Mouse (Mus musculus): Measurements from ENCODE around the gene Ampd1.
A peak's percentile ranks its signal among the peaks of the same experiment; 100 is the strongest.
"Not testable (repeated sequence)": the region's sequence is repeated elsewhere in the genome, so short reads cannot be mapped to it uniquely, and the experiment has no call there.

Ampd1 gene

DNA sequence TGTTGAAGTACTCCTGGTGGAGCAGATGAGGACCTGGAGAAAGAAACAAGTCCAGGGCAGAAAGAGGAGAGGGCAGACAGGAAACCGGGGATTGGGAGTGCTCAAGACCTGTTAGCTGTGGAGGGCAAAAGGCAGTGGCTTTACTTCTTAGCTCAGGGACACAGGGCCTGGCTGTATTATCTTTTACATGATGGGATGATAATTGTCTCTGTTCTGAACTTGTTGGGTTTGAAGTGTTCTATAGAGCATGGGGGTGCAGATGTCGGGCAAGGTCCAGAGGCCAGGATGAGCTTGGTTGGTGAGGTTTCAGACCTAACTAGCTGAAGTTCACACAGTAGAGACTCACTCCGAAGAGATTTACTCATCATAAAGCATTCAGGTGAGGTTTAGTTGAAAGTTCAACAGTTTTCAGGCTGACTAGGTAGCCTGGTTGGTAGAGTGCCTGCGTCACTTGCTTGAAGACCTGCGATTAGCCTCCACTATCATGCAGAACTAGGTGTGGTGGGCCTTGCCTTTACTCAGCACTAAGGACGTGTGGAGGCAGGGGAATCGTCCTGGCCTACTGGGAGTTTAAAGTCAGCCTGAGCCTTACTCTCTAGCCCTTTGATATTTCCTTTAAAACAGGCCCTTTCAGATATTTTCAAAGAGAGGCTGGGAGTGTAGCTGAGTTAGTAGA is 33.9 kb downstream of the Ampd1 start:
- no peak for DNase-seq

DNA sequence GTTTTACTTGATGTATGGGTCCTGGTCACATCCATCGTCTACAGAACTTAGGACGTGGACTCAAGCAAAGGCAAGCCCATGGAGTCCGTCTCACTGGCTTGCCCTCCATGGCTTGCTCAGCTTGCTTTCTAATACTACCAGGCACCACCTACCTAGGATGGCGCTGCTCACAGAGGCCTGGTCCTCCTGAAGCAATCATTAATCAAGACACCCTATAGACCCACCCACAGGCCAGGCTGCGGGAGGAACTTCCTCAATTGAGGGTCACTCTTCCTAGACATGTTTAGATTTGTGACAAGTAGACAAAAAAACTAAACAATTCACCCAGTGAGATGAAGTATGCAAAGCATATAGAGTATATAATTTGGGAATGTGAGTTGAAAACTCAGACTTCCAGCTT is 38.4 kb downstream of the Ampd1 start:
- no peak for DNase-seq

DNA sequence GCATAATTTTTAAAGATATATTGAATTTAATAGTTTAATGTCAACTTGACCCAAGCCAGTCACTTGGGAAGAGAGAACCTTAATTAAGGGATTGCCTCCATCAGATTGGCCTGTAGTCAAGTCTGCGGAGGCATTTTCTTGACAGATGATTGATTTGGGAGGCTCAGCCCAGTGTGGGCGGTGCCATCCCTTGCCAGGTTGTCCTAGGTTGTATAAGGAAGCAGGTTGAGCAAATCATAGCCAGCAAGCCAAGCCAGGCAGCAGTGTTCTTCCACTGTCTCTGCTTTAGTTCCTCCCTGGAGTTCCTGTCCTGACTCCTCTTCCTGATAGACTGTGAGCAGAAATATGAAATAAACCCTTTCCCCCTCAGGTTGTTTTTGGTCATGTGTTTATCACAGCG is 49.8 kb downstream of the Ampd1 start:
- no peak for DNase-seq

DNA sequence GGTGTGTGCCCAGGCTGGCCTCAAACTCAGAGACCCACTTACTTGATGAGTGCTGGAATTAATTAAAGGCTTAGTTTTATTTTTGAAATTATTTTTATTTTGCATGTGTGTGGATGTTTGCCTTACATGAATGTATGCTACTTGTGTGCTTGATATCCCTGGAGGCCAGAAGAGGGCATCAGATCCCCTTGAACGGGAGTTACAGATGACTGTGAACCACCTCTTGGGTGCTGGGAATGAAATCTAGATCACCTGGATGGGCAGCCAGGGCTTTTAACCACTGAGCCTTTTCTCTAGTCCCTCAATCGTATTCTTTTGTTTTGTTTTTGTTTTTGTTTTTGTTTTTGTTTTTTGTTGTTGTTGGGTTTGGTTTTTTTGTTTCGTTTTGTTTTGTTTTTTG is 52.3 kb downstream of the Ampd1 start:
- no peak for DNase-seq

DNA sequence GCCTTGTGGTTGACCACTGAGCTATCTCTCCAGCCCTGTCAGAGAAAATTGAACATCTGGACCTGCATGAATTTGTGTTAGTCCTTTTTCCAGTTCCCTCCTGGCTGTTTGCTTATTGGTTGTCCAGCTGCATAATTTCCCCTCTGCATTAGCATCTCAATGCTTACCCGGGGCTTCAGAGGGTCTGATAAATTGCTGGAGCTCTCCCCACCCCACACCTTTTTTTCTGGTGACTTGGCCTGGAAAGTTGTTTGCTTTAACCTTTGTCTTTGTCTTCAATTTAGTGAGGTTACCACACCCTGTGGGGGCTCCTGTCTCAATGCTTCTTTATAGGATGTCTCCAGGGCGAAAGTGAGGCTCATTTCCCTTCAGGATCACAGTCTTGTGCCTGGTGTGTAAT is 53.4 kb downstream of the Ampd1 start:
- no peak for DNase-seq

DNA sequence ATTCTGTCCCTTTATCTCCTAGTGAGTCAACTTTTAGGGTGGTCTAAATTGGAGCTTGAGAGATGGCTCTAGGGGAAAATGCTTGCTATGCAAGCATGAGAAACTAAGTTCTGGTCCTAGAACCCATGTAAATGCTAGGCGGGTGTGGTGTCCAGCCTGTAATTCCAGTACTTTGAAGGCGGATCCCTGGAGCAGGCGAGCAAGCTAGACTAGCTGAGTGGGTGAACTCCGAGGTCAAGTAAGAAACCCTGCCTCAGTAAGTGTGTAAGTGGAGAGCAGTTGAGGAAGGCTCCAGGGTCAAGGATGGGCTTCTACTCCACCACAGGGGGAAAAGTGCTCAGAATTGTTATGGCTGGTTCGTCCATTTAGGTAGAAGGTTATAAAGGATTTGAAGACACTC is 53.9 kb downstream of the Ampd1 start:
- no peak for DNase-seq

DNA sequence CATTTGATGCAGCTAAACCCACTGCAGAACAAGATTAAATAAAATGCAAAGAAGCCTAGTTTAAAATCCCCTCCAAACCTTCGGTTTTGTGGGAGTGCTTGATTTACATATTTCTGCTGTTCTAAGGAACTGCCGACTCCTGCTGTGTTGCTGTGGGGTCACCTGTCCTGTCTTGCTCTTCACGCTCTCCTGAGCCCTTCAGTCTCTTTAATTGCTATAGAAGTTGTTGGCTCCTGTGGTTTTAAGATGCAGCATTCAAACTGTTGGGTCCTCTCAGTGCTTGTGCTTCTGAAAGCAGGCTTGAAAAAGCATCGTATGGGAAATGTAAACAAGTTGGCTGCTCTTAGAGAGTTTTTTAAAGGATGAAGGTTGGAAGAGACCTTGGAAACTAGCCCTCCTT is 54.4 kb downstream of the Ampd1 start:
- no peak for DNase-seq

DNA sequence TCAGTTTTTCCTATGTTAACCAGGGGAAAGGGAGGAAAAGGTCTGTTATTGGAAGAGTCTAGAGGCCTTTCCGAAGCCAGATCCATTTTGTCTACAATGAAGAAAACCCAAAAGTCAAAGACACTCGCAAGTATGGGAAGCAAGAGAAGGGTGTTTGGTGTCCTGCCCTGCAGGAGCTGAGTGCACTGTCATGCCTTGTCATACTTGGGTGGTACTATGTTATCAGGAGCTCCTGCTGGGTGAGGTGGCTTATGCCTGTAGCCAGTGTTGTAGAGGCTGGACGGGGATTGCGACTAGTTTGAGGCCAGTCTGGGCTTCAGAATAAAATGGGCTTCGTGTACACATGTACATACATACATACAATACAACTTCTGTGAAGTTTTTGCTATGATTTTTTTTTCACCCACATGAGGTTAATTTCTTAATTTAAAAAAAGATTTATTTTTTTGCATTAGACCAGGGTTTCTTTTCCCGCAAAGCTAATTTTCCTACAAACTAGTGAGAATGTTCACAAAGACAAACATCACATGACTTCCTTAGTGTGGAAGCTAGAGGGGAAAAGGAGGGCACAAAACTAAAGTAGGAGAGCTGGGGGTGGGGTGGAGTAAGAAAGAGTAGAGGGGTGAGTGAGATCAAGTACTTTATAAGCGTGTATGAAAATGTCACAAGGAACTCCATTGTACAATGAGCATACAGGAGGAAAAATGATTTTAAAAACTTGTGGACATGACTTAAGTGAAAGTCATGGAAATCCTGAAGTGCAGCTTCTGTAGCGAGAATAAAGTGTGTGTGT is 55.7 kb downstream of the Ampd1 start:
- no peak for DNase-seq

DNA sequence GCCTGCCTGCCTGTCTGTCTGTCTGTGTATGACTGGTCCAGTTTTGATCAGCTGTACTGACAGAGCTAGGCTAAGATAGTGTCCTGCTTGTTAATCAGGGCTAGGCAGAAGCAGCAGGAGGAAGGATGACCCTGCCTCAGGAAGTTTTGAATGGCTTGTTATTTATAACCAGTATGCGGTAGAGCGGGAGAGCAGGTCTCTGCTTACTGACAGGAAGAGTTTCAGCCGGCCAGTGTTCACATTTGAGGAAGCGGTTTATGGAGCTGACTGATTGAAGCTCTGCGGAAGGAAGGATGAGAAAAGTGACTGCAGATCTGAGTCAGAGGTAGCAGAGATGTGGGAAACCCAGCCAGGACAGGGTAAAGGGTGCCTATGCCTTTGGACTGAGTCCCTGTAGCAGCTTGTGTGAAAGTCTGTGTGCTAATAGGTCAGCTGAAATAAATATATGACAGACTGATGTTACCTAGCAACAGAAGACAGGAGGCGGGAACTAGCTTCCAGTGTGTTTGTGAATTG is 56.5 kb downstream of the Ampd1 start:
- no peak for DNase-seq

DNA sequence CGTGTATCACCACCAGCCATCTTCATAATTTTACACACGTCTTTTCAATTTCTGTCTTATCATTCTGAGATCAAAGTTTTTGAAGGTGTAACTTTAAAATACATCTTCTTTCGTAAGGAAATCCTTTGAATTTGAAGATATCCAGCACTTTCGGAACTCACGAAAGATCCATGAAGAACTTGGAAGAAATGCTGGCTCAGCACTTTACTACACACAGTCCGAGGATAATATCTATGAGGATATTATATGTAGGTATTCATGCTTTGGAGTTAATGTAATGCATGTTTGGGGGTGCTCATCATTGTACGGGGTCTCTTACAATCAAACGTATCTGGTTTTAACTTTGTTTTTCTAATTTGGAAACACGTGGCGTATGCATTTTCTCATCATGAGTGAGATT is 59.3 kb downstream of the Ampd1 start:
- DNase-seq: no peak

DNA sequence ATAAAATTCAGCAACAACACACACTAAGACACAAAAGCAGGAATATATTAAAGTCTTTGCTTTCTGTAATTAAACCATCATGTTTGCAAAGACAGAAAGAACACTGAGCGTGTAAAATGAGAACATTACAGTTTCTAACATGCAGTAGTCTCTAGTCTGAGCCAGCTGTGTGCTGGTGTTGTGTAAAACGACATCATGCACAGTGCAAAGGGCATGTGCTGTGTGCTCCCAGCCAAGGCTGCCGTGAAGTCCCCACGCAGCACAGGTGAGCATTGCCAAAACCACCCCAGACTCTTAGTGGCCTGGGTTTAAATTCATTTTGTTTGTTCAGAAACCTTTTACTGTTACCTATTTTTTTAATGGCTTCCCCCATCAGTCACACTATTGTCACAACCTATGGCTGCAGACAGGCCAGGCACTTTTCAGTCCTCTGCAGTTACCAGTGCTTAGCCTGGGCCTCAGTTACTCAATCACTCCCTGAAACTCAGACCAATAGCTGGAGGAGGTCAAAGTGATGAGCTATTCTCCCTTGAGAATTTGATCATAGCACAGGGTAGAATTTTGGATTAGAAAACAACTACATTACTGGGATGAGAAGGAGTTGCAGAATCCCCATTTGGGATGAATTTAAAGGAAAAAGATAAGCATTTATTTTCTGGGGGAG is 62.7 kb downstream of the Ampd1 start:
- no peak for DNase-seq

DNA sequence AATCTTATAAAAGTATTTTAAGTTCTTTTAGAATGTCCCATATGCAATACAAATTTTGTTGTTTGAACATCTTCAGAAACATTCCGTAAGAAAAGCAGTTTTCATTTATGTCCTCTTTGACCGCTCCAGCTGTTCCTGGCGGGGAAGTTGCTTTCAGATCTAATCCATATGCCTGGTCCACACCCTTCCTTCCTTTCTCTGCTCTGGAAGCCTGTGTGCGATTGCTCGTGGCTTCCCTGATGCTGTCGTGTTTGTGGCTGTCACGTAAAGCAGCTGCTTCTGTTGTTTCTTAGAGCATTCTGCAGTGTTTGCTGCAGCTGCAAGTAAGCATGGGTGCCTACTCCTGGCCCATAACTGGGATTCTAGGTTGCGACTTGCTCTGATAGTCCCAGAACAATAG is 65.2 kb downstream of the Ampd1 start:
- no peak for DNase-seq

DNA sequence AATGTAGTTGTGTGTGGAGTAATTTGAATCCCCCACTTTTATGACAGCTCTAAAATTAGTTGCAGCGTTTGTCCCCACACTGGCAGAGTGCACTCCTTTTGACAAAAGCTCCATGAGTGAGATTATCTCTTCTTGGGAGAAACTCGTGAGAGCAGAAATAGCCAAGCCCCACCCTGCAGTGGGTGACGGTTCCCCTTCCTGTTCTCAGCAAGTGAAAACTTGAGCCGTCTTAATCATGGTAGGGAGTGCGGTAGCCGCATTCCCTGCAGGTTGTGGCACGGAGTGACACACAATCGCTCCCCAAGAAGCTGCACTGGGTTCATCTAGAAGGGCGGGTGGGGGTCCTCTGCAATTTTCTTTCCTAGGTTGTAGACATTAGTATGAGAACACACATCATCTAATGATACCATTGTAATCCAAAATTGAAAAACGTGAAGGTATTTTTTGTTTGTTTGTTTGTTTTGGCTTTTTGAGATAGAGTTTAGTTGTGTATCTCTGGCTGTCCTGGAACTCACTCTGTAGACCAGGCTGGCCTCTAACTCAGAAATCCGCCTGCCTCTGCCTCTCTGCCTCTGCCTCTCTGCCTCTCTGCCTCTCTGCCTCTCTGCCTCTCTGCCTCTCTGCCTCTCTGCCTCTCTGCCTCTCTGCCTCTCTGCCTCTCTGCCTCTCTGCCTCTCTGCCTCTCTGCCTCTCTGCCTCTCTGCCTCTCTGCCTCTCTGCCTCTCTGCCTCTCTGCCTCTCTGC is 66.5 kb downstream of the Ampd1 start:
- not testable (repeated sequence) for DNase-seq

DNA sequence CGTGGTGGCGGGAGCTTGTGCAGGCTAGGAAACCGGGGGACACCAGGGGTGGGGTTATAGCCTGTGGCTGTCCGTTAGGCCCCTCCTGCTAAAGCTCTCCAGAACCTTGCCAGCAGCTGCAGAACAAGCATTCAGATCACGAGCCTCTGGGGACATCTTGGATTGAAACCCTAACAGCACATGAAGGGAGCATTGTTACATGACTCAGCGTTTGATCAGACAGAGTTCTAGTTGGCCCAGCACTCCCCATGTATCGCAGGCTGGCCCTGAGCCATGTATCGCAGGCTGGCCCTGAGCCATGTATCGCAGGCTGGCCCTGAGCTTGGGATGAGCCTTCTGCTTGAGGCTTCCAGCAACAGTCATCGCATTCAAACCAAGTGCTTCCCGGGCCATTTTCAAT is 67.5 kb downstream of the Ampd1 start:
- no peak for DNase-seq

DNA sequence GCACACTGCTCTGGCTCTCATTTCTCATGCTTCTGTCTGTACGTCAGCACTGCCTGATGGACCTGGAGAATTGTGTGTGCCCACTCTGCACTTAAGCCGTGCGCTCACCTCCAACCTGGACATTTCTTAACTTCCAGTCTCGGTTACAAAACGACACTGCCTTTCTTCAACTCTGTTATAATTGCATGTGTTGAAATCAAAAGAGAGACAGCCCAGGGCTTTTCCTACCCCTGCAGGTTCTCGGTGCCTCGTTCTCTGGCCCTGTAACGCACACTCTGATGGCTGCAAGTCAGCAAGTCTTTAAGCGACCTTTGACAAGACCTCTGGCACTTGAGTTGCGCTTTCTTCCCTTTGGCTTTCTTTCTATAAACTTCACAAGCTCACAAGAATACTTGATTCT is 68.6 kb downstream of the Ampd1 start:
- DNase-seq: no peak

DNA sequence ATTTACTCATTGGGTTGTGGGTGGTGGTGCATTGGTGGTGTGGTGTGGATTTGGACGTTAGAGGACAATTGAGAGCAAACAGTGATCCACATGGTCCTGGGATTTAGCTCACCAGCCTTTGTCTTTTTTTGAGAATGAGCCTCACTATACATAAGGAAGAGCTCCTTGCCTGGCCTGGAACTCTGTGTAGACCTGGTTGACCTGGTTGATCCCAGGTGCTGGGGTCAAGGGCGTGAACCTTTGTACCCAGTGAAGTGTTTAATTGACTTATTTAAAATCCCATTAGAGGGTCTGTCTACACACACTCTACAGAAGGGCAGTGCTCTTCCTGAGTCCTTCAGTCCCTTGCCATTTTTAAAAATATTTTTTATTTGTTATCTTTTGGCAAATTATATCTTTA is 71.5 kb downstream of the Ampd1 start:
- DNase-seq: no peak

DNA sequence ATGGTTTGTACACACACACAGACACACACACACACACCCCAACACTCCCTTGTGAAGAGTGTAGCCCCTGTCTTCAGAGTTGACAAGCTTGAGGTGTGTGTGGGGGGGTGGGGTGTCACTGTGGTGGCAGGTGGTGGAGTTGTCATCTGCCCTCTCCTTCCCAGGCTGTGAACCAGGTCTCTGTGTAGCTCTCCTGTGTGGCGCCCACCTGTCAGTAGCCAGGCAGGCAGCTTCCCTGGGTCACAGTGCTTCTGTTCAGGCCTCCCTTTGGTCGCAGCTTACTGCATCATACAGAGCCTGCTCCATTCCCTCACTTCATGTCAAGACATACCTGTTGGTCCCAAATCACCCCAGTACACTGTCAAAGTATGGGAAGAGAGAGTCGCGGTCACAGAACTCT is 72.0 kb downstream of the Ampd1 start:
- DNase-seq: no peak

DNA sequence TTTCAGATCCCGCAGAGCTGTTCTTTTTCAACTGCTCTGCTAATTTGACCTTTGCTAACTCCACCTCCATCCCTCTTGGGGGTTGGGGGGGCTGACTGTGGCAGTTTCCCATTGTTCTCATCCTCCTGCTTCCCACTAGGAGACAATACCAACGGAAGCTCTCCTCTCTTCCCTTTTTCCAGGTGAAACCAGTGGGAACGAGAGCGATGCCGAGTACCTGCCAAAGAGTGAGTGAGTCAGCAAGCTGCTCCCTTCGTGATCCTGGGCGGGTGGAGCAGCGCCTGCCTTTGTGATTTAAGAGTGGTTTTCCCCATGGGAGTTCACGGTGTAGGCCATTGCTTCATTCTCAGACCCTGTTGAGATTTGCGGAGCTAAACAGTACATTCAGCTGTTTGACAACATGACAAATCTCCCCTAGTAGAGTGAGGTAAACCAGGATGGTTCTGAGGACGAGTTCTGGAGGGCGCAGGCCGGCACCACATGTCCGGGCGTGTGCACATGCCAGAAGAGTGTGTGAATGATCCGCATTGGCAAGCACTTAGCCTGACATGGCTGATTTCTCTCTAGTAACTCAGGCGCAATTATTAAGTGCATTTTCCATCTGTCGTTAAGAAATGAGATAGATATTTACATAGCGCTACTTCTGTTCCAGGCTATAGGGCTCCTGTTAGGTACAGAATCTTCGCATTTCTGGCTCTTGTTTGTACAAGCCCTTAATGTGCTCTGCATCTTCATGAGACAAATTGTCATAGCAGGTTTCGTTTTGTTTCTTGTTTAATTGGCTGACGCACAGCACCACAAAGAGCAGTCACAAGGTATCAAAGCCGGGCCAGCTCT is 72.7 kb downstream of the Ampd1 start:
- no peak for DNase-seq

DNA sequence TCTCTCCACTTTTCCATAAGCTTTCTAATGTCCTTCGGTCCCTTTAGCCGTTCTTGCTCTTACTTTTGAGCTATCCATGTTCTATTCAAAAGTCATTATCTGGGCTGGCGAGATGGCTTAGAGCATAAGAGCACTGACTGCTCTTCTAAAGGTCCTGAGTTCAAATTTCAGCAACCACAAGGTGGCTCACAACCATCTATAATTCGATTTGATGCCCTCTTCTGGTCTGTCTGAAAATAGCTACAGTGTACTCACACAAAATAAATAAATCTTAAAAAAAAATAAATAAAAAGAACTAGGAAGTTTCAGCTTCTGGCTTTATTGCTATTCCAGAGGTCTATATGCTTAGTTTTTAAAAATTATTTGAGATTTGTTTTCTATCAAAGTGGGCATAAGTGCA is 74.0 kb downstream of the Ampd1 start:
- no peak for DNase-seq

DNA sequence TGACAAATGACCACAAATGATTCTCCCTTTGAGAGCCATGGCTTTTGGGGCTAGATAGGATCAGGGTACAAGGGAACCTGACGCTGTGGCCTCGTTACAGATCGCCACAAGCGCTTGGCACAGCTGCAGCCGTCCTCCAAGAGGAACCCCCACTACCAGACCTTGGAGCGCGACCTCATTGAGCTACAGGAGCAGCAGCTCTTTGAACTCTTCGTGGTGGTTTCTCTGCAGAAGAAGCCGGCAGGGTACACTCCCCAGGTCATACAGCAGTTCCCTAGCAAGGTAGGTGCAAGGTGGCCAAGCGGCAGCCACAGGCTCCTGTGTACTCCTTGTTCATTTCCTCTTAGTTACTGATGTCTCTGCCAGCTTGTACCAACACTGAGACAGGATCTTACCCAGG is 75.1 kb downstream of the Ampd1 start:
- DNase-seq: peak in 1 of 2 experiments; percentile 29

All from thymus, adult 18-20 months (tissue).